Mouse (Mus musculus) olfactory bulb, adult 2 months (tissue): ENCODE data around the gene Rrbp1. TPM values are rescaled to one million over a fixed set of nuclear protein-coding genes. Genes with fewer than 3 reads are reported as not detected.

Experiments used
- H3K27ac ChIP-seq: fragments of 200-500 bp; 2 replicates; pipeline ENCODE4 v1.5.1; 2012; ENCODE audit warnings: low read depth, low read length; ENCODE audit not compliant: insufficient read depth
- H3K4me1 ChIP-seq: fragments of 200-500 bp; 2 replicates; pipeline ENCODE4 v1.6.1; 2012; ENCODE audit warnings: low read length; ENCODE audit not compliant: control insufficient read depth, insufficient read depth
- H3K4me3 ChIP-seq: fragments of 200-500 bp; 2 replicates; pipeline ENCODE4 v1.5.1; 2012; ENCODE audit warnings: mild to moderate bottlenecking, low read depth, low read length, moderate library complexity; ENCODE audit not compliant: insufficient read depth
- CTCF ChIP-seq: fragments of 200-500 bp; IDR thresholded peaks from 2 replicates; pipeline ENCODE4 v1.5.1; 2012; ENCODE audit warnings: low read depth, mild to moderate bottlenecking, low read length, moderate library complexity; ENCODE audit not compliant: insufficient read depth
- POLR2A ChIP-seq: fragments of 200-500 bp; IDR thresholded peaks from 2 replicates; pipeline ENCODE4 v1.6.1; 2012; ENCODE audit warnings: mild to moderate bottlenecking, low read depth, low read length, moderate library complexity; ENCODE audit not compliant: insufficient read depth
- WGBS: fragments of 180-500 bp; shearing (Covaris S2); methylation state at CpG from one replicate; pipeline ENCODE4 v1.1.7; 2018; 5-methylcytosine and 5-hydroxymethylcytosine counted together
- polyA plus RNA-seq: library from polyadenylated mRNA; stranded (reverse); fragments of >200 nt; gene quantifications from 2 replicates; pipeline ENCODE4 v1.2.4, GENCODE M21; 2012; ENCODE audit warnings: low replicate concordance; ENCODE audit not compliant: missing spikeins, insufficient read depth, insufficient read length

Gene Rrbp1
- polyA plus RNA-seq, 1 experiment, result 180 TPM

- H3K4me3 ChIP-seq, result no peak overlapping the region
- 93% methylated on average over 5 of the region's 5 CpGs for WGBS
- H3K4me1 ChIP-seq, result no peaks in the 10 kb centered on the region
- TF ChIP-seq CTCF, result no peak
- TF ChIP-seq POLR2A, result no peak
- H3K27ac ChIP-seq, result no peak overlapping the region
These were observed 35.9 kb downstream of the Rrbp1 start for GRCm38 (mm10) chr2:143975146-143975649.

- WGBS, result 93% methylated on average over 7 of the region's 7 CpGs
- TF ChIP-seq POLR2A (no peak), CTCF (no peak)
- no peak overlapping the region for H3K4me3 ChIP-seq
- H3K4me1 ChIP-seq, result no peaks in the 10 kb centered on the region
- H3K27ac ChIP-seq, result no peak overlapping the region
These were observed 37.9 kb downstream of the Rrbp1 start for GRCm38 (mm10) chr2:143973161-143973560.

- 83% methylated on average over 2 of the region's 2 CpGs for WGBS
- no peaks in the 10 kb centered on the region for H3K4me1 ChIP-seq
- H3K4me3 ChIP-seq, result no peak overlapping the region
- H3K27ac ChIP-seq, result no peak overlapping the region
- no peak for TF ChIP-seq POLR2A
- TF ChIP-seq CTCF, result no peak
These were observed 39.2 kb downstream of the Rrbp1 start for GRCm38 (mm10) chr2:143971887-143972286.

- TF ChIP-seq CTCF (no peak), POLR2A (no peak)
- H3K27ac ChIP-seq, result no peak overlapping the region
- H3K4me1 ChIP-seq, result no peaks in the 10 kb centered on the region
- no peak overlapping the region for H3K4me3 ChIP-seq
- WGBS, result 70% methylated on average over 2 of the region's 2 CpGs
These were observed 40.2 kb downstream of the Rrbp1 start for GRCm38 (mm10) chr2:143970841-143971240.

- Histone ChIP-seq H3K4me3 (no peak overlapping the region), H3K4me1 (no peaks in the 10 kb centered on the region), H3K27ac (no peak overlapping the region)
- no peak for TF ChIP-seq POLR2A
- TF ChIP-seq CTCF, result no peak
- 90% methylated on average over 7 of the region's 7 CpGs for WGBS
These were observed 41.8 kb downstream of the Rrbp1 start for GRCm38 (mm10) chr2:143969260-143969659.

- 100% methylated on average over 1 of the region's 1 CpGs for WGBS
- Histone ChIP-seq H3K27ac (no peak overlapping the region), H3K4me3 (no peak overlapping the region), H3K4me1 (no peaks in the 10 kb centered on the region)
- TF ChIP-seq CTCF, result no peak
- TF ChIP-seq POLR2A, result no peak
These were observed 47.7 kb downstream of the Rrbp1 start for GRCm38 (mm10) chr2:143963318-143963717.

- Histone ChIP-seq H3K4me1 (no peaks in the 10 kb centered on the region), H3K27ac (no peak overlapping the region), H3K4me3 (no peak overlapping the region)
- TF ChIP-seq CTCF (no peak), POLR2A (no peak)
- 94% methylated on average over 5 of the region's 5 CpGs for WGBS
These were observed 48.9 kb downstream of the Rrbp1 start for GRCm38 (mm10) chr2:143962192-143962591.

GRCm38 (mm10) chr2:143955746-143956145 is 55.3 kb downstream of the Rrbp1 start:
- no peaks in the 10 kb centered on the region for H3K4me1 ChIP-seq
- WGBS, result 93% methylated on average over 4 of the region's 4 CpGs
- no peak overlapping the region for H3K4me3 ChIP-seq
- TF ChIP-seq POLR2A (no peak), CTCF (no peak)
- H3K27ac ChIP-seq, result no peak overlapping the region

- H3K4me1 ChIP-seq, result no peaks in the 10 kb centered on the region
- 89% methylated on average over 4 of the region's 4 CpGs for WGBS
- no peak overlapping the region for H3K27ac ChIP-seq
- TF ChIP-seq POLR2A, result no peak
- no peak for TF ChIP-seq CTCF
- H3K4me3 ChIP-seq, result no peak overlapping the region
These were observed 56.1 kb downstream of the Rrbp1 start for GRCm38 (mm10) chr2:143955004-143955403.

- no peak overlapping the region for H3K27ac ChIP-seq
- H3K4me1 ChIP-seq, result no peaks in the 10 kb centered on the region
- H3K4me3 ChIP-seq, result no peak overlapping the region
- TF ChIP-seq POLR2A, result no peak
- no peak for TF ChIP-seq CTCF
- 90% methylated on average over 4 of the region's 4 CpGs for WGBS
These were observed 57.1 kb downstream of the Rrbp1 start for GRCm38 (mm10) chr2:143953944-143954343.
